Mouse (Mus musculus): ENCODE measurements around the gene Pqlc2.

Gene Pqlc2

DNA sequence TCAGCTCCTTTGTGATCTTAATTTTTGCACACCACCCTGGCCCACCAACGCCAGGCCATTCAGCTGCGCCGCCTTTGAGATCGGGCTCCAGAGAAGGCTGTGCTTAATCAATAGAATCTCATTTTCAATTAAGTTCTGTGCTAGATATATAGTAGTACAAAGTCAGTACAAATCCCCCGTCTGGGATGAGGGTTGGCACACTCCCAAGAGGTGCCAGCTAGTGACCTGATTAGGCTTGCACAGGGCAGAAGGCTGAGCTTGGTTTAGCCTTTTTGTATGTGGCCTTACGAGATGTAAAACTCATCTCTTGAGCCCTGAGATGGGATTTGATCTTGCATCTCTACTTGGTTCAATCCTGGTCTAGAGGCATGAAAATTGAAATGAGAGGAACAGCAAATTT is 47.5 kb downstream of the Pqlc2 start:
- peak; percentile 54 for DNase-seq

DNA sequence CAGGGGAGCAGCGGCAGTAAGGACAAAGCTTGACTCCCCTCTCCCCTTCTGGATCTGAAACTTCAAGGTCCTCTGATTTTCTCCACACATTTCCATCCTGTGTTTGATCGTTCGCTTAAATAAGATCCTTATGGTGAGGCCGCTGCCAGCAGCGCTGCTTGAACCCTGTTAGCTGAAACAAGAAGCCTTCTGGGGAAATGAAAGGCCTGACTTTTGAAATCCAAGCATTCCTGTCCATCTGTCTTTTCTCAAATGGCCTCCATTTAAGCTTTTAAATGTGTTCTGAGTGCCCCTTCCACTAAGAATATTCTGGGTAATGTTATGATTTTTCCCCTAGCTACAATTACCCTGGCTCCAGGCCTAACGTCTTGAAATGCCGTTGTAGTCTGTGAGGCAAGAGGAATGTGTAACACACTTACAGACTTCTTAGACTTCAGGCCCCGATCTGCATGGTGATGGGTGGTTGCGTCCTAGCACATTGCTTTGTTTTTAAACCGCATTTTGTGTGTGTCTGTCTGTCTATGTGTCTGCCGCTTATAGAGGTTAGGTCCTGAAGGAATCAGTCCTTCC is 51.1 kb downstream of the Pqlc2 start:
- no peak for DNase-seq

DNA sequence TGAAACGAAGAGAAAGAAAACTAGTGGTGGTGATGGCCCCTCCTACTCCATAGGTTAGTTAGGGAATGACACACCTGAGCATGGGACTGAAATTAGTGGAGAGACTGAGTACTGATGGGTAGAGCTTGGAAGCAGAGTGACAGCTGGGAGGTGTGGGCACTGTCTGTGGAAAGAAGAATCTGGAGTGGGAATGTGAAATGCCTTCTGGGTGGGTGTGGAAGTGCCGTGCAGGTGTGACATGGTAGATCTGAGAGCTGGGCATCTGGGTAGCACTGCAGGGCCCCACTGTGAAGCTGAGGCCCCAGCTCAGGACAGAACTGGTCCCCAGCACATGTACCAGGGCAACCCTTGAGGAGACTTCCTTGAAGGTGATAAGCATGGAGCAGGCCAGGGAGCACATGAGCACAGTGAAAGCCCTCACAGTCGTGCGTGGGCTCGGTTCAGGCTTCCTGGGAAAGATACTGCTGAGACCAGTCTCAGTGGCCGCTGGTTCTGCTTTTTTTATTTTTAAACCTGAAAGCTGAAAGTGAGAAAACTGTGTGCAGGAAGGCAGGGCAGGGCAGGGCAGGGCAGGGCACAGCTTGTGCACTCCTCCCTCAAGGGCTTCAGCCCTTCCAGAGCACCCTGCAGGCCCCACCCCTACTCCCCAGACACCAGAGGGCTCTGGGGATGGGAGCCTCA is 51.7 kb downstream of the Pqlc2 start:
- no peak for DNase-seq

DNA sequence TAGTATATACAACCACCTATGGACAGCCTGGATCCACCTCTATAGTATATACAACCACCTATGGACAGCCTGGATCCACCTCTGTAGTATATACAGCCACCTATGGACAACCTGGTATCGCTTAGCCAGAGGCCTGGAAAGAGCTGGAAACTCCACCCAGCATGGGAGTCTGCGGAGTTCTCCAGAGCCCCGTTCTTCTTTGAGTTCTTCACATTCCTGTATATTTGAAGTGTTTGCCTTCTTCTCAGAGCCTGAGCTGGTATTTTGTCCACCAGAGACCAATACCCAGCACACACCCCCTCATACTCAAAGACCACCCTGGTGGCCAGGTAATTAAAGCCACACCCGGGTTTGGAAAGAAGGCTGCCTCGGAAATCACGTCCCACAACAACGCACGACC is 53.8 kb downstream of the Pqlc2 start:
- DNase-seq = no peak

DNA sequence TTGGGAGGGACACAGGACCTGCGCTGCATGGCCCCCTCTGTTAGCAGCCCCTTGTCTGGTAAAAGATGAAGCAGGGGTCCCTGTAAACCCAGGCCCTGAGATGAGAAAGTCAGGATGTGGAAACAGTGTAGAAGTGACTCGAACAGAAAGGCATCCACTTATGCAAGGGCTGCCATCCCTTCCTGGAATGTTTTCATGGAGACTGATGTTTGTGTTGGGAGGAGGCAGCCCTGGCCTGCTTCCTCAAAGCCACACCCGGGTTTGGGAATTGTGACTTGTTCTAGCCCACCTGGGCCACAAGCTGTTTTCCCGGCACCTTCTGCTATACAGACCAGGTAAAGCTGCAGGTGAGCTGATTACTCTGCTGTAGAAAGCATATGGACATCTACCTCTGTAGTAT is 54.4 kb downstream of the Pqlc2 start:
- no peak for DNase-seq

DNA sequence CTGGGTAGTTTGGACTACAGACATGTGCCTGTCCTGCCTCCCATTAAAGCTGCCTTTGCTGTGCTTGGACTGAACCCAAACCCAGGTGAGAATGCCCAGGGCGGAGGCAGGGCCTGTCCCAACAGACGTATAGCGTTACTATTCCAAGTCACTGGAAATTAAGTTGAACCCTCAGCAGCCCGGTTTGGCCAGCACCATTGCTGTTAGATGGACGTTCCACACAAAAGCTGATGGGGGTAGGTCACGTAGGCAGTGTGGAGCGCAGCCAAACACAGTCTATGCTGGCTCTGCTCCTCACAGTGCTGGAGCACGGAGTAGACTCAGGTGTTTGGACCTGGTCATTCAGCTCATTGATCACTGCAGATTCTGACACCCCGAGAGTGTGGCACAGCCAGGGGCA is 57.3 kb downstream of the Pqlc2 start:
- no peak for DNase-seq

DNA sequence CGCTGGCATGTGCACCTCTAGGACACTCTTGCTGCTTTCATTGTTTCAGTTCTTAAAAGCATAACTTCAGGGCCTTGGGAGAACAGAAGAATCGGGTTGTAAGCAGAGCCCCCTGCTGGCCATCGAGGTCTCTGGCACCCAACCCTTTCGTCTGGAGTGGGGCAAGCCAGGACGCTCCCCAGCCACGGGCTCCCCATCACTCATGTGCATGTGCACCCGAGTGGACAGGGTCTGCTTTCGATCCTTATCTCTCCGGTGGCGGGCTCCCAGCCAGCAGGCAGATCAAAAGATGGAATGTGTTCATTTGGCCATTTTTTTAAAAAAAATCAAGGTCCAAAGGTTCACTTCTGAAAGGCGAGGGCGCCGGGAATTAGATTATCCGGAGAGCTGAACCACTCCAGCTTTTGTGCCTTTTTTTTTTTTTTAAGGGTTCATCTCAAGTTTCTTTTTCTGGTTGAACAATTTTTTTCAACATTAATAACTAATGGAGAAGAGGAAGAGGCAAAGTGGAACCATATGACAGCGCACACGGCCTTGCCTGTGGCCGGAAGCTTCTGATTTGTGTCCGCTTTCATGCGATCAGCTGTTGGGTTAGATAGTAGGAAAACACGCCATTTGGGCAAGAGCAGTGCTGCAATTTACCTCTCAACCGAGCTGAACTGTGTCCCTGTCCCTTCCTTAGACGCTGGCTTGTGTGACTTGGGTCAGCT is 58.3 kb downstream of the Pqlc2 start:
- DNase-seq = peak; percentile 70

DNA sequence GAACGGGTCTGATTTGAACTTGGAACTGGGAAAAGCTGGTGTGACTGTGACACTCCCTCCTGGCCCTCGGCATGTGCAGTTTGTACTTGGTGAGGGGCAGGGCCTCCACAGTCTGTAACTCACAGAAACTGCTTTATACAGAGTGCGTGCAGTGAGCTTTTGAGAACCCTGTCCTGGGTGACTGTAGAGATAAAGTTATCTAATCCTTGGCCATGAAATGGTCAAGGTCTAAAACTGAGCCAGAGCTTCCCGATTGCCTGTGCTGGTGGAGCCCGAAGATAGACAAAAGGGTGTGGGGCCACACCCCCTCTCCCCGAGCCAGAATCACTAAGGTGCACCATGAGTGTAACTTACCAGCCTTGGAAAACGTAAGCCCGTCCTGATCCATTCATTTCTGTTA is 59.6 kb downstream of the Pqlc2 start:
- no peak for DNase-seq

DNA sequence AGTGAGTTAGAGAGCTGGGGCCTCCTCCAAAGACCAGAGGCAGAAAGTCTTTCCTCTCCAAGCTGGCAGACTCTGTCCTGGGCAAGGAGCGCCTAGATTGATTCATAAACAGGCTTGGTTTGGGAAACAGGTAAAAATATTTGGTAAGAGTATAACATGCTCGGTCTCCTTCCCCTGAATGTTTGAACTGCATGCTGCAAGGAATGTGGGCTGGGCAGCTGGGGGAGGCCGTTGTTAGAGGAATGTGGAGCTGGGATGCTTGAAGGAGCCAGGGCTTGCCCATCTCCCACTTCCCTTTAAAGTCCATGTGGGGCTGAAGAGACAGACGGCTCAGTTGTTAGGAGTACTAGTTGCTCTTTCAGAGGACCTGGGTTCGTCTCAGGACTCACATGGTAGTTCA is 60.5 kb downstream of the Pqlc2 start:
- no peak for DNase-seq

DNA sequence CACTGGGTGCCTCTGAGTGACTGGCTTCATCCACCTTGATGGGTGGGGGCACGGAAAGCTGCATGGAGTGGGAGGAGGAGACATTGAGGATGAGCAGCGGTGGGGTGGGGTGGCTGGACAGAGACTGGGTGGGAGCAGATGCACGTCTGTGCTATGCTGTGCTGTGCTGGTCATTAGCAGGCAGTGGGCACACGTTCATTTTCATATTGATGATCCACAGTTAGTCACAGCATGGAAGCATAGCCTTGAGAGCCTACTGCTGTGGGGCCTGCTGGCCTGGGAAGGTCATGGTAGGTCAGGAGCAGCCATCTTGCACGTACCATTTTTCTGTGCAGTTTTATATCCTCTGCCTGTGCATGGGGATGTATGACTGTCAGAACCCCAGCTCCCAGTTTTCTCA is 61.8 kb downstream of the Pqlc2 start:
- no peak for DNase-seq

DNA sequence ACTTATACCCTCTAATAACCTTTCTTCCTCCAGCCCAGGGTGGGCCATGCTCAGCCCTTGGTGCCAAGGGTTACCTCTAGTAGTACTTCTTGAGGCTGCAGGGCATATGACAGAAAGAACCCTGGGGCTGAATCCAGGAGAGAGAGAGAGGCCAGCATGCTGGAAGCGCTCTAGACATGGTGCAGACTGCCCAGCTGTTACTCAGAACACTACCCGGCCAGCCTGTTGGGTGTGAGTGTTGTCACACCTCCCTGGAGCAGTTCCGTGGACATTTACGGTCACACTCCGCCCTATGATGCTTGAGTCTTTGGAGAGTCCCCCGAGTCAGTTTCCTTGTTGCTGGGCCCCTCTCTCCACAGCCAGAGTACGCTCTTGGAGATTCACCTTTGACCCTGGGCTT is 62.5 kb downstream of the Pqlc2 start:
- no peak for DNase-seq

DNA sequence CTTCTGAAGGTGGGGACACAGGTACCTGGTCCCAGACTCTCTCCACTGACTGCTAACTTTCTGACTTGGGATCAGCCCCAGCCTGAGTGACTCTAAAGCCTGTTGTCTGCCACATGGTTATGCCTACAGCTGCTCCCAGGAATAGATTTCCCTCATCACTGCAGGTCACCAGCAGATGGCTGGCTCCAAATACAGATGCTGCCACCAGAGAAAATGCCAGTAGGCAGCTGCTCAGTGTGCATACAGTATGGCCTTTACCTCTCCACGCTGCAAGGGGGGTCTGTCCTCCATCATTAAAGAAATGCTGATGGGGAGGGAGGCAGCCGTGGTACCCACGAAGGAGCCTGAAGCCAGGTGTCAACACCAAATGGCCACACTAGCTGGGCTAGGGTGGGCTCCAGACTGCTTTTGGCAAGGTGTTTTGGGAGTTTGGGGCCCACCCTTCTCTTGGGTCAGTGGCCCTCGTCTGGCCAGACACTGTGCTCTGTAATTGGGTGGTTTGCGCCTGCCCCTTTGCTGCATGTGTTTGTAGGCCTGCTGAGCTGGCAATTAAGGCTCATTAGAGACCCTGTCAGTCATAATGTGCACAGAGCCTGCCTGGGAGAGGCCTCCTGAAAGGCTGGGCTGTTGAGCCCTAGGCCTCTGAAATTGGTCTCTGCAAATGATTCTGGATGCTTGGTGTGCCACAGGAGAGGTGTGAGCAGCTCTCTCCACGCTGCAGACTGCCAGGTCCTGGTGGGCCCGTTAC is 64.2 kb downstream of the Pqlc2 start:
- no peak for DNase-seq

DNA sequence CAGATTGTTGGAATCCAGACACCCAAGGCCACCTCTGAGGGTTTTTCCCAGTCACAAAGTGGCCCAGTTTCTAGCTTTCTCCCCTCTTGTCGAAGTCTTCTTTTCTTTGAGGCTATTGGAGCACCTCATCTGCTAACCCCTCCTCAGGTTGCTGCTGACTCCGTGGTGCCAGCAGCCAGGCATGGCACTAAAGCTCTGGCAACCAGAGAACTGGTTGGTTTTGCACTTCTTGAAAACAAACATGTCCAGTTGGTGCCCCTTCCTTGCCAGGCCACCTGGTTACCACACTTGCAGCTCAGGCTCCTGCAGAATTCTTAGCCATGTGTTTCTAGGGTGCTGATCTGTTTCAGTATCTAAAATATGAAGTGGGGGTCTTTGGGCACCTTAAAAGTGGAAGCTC is 65.0 kb downstream of the Pqlc2 start:
- DNase-seq = no peak

DNA sequence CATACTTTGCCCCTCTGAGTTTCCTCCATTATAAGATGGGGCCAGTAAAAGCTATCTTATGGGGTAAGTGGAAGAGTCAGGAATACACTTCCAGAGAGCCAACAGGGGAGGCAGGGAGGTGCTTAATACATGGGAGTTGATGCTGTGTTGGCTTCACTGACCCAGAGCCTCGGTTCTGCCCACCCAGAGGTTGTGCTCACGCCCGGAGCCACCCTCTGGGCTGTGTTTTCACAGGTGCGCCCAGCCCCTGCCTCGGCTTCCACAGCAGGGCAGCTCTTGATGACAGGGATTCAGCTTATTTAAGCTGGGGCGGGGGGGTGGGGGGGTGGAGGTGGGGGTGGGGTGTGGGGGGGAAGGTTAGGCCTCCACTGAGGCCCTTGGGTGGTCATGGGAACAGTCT is 65.7 kb downstream of the Pqlc2 start:
- DNase-seq = no peak

DNA sequence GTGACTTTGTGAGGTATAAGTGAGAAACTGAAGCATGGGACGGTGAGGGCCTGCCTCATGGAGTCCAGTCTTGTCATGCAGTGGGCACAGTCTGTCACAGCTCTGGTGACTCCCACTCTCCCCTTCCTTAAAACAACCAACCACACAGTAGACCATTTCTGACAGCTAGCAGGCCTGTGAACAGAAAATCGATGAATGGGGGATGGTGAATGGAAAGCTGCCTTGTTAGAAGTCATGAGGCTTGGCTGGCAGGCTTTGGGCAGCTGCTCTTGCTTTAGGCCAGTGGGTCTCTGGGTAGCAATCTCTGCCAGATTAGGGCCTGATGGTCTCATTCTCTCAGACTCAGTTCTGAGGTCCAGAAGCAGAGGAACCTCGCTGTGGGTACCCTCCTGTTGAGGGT is 66.3 kb downstream of the Pqlc2 start:
- no peak for DNase-seq

Data from cerebellum, adult 11-12 months (tissue).